Mouse (Mus musculus) testis, adult 2 months (tissue): ENCODE measurements around the gene Kdm6a.

Source experiments
- CTCF ChIP-seq: fragments of 200-500 bp; IDR thresholded peaks from 2 replicates; pipeline ENCODE4 v1.5.1; 2012; ENCODE audit warnings: low read depth, mild to moderate bottlenecking, inconsistent platforms, low read length, moderate library complexity; ENCODE audit not compliant: control insufficient read depth, insufficient read depth, insufficient replicate concordance
- POLR2A ChIP-seq: fragments of 200-500 bp; IDR thresholded peaks from 2 replicates; pipeline ENCODE4 v1.6.1; 2012; ENCODE audit warnings: low read depth, mild to moderate bottlenecking, inconsistent platforms, low read length, moderate library complexity; ENCODE audit not compliant: control insufficient read depth

DNA sequence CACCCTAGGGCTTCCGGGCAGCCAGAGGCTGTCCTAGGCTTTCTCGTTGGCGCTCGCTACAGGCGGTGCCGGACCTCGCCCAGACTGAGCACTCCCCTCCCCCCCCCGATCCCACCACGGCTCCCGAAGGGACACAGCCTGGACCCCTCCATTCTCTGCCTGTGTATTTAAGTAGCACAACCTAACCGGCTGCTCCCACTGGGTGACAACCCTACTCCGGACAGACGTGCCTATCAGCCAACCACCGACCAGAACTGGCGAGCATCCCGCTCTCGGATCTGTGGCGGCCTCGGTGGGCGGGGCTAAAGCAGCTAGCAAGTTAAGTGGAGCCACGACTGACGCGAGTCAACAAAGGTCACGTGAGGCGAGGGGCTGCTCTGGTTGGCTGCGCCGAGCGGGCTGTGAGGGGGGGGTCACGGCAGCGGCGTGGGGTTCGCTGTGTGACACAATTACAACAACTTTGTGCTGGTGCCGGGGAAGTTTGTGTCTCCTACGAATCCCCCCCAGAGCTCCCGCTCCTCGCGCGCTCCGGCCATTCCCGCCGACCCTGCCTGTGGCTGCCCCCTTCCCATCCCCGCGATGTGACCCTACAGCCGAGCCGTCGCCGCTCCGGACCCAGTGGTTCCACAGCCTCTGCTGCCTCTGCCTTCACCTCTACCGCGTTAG is at the start of gene Kdm6a:
- TF ChIP-seq POLR2A (peak; percentile 55; the same call in 1 of the 2 replicates), CTCF (no peak)
